Mouse (Mus musculus) ES-CJ7 (cell line): ENCODE results near the gene Lce1k.

Experiments
- DNase-seq: peaks from one replicate; pipeline ENCODE4 v3.0.0; 2011; ENCODE audit warnings: low read depth, low spot score

The Lce1k gene

GRCm38 (mm10) chr3:92807791-92808190 lies at the start of gene Lce1k:
Lce1k (minus strand) TSS chr3:92807891.
- DNase-seq: no peak

GRCm38 (mm10) chr3:92851186-92851585 lies 43.5 kb upstream of the Lce1k start, which contains the start of gene Lce1l:
Lce1l (minus strand) TSS chr3:92851286.
- DNase-seq: no peak

- no peak for DNase-seq
These were observed 19.4 kb upstream of the Lce1k start, which contains the start of gene Kprp for GRCm38 (mm10) chr3:92827108-92827507. Kprp (minus strand) TSS chr3:92827247.

GRCm38 (mm10) chr3:92825808-92826207 lies 18.1 kb upstream of the Lce1k start:
- no peak for DNase-seq

GRCm38 (mm10) chr3:92816036-92816435 lies 8.3 kb upstream of the Lce1k start:
- DNase-seq: peak; percentile 85

- peak; percentile 31 for DNase-seq
These were observed 7.9 kb upstream of the Lce1k start for GRCm38 (mm10) chr3:92815581-92815980.

GRCm38 (mm10) chr3:92790414-92790813 lies 17.3 kb downstream of the Lce1k start, which contains the start of gene Lce1j:
Lce1j (minus strand) TSS chr3:92790514.
- DNase-seq: no peak

- no peak for DNase-seq
These were observed 28.9 kb downstream of the Lce1k start, which contains the start of gene Lce1i for GRCm38 (mm10) chr3:92778799-92779198. Lce1i (minus strand) TSS chr3:92778899.

- peak; percentile 43 for DNase-seq
These were observed 36.1 kb downstream of the Lce1k start for GRCm38 (mm10) chr3:92771573-92771972.

- no peak for DNase-seq
These were observed 42.7 kb downstream of the Lce1k start, which contains the start of gene Lce1h for GRCm38 (mm10) chr3:92764965-92765364. Lce1h (minus strand) TSS chr3:92765065.
